Mouse (Mus musculus): ENCODE results near the gene Selenom.

The Selenom gene

DNA sequence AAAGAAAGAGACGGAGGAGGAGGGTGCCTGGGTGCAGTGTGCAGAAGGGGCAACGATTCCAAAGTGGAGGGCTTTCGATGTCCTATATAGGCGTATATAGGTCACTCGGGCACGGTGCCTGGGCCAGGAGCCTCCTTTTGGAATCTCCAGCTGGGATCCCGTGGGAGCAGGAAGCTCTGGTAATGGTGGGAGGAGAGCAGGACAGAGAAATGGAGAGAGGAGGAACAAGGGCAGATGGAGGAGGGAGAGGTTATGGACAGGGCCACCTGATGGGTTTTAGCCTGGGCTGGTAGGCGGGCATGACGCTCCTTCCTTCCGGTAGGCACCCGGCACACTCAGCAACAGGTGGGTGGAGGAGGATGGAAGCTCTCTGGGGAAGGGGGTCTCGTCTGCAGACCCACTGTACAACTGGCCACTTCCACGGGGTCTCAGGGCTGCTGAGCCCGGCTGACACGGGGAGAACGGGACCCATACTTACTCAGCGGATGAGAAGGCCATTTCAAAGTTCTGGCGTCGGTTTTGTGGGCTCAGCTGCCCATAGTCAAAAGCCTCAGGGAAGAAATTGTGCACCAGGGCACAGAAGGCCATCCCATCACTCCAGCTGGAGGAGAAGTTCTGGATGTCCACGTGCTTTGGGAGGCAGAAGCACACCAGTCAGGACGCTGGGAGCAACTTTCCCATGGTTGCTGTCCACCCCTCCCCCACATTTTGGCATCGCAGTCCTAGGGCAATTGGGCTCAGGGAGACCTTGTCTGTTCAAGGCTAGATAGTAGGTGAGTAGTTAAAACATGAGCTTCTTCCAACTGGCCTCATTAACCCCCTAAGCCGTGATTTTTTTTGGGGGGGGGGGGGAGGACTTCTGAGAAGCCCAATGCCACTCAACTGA, 7.1 kb downstream of the Selenom start:
- no peak for TF ChIP-seq GATA4 (IDR thresholded peaks at IDR 0.05; ENCODE audit: insufficient replicate concordance, low read length)

DNA sequence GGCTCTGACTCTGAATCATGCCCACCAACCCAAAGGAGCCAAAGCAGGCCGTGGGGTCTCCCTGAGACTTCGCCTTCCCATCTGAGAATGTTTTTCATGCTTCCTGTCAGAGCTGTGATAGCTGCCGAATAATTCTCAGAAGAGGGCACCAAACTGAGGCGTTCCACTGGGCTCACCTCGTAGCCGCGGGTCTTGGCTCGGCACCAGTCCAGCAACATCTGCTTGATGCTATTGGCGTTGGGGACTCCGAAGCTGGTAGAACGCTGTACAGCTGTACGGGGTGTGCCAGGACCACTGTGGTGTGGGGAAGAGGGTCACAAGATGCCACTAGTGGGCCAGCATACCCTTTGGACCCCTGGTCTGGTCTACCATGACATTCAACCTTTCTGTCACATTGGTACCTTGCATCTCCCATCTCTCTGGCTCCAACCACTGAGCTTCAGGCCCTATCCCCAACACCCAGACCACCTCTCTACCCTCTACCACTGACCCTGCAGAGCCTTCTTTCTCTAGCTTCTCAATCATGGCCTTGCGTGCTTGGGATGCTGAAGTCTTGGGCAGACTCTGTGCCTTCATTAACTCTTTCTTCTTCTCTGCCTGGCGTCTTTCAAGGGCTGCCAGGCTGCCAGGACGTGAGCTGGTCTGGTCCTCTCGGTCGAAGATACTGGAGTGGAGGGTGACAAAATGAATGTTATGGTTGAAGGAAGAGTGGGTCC, 8.0 kb downstream of the Selenom start:
- no peak for TF ChIP-seq GATA4 (IDR thresholded peaks at IDR 0.05; ENCODE audit: insufficient replicate concordance, low read length)

DNA sequence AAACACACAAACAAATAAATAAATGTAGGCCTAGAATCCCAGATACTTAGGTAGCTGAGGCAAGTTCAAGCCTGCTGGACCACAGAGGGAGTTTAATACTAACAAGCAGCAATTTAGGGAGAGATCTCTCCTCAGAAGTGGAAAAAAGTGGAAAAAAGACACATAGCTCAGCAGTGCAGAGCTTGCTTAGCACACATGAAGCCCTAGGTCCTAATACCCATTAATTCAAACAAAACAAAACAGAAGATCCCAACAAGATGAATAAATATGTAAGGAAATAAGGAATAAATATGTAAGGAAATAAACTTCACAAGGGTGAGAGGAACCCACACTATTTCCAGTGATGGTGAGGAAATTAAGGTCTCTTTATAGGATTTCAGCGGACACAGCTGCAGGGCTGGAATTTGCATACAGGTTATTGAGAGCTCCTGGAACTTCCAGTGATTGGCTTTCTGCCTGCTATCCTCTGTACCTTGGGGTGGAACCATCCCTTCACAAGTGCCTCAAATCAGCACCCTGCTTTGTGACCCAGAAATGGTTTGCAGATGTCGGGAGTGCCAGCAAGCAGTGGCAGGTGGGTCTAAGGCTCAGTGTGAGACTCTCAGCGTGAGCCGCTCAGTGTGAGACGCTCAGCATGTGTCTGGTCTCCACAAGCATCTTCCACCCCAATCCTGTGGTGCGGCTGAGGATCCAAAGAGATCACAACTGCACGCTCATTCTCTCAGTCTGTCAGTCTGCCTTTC, 9.5 kb downstream of the Selenom start:
- TF ChIP-seq GATA4 (IDR thresholded peaks at IDR 0.05; ENCODE audit: insufficient replicate concordance, low read length): no peak

DNA sequence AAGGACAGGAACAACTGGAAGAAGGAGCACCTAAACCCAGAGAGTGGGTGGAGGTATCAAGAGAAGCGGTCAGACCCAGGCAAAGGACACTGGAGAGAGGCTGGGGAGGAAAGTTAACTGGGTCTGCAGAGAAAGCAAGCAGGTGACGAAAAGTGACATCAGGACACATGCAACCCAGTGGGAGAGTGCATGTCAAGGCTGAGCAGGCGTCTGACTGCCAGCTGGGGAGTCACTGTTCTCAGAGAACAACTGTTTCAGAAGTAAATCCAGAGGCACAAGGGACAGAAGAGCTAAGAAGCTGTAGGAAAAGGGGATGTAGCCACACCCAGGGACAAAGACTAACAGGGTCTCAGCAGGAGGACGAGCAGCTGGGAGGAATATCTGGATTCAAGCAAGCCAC, 11.1 kb downstream of the Selenom start:
- TF ChIP-seq GATA4 (IDR thresholded peaks at IDR 0.05; ENCODE audit: insufficient replicate concordance, low read length): no peak

- no peak for TF ChIP-seq GATA4 (IDR thresholded peaks at IDR 0.05; ENCODE audit: insufficient replicate concordance, low read length)
These were observed 11.7 kb downstream of the Selenom start for GRCm38 (mm10) chr11:3526207-3526606.

- no peak for TF ChIP-seq GATA4 (IDR thresholded peaks at IDR 0.05; ENCODE audit: insufficient replicate concordance, low read length)
These were observed 12.7 kb downstream of the Selenom start for GRCm38 (mm10) chr11:3526979-3527738.

- TF ChIP-seq GATA4 (IDR thresholded peaks at IDR 0.05; ENCODE audit: insufficient replicate concordance, low read length): no peak
These were observed 13.3 kb downstream of the Selenom start for GRCm38 (mm10) chr11:3527766-3528165.

DNA sequence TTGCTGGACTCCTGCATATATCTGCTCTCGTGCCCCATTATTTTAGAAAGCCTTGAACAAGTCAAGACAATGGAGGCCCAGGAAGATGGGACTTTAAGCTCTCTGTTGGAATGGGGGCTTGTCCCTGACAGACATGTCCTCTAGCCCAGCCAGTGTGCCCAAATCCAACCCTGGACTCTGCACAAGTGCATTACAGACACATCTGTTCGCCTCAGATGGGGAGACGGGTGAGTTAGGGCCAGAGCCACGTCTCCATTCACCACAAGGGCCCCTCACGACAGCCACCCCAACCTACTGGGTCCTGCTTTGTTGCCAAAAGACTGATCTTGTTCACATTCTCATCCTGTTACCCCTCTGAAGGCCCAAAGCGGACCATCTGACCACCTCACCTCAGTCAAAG, 13.7 kb downstream of the Selenom start:
- TF ChIP-seq GATA4 (IDR thresholded peaks at IDR 0.05; ENCODE audit: insufficient replicate concordance, low read length): no peak

GRCm38 (mm10) chr11:3529476-3530252, 15.2 kb downstream of the Selenom start:
- TF ChIP-seq GATA4 (IDR thresholded peaks at IDR 0.05; ENCODE audit: insufficient replicate concordance, low read length): no peak

- no peak for TF ChIP-seq GATA4 (IDR thresholded peaks at IDR 0.05; ENCODE audit: insufficient replicate concordance, low read length)
These were observed 16.2 kb downstream of the Selenom start for GRCm38 (mm10) chr11:3530731-3531130.

DNA sequence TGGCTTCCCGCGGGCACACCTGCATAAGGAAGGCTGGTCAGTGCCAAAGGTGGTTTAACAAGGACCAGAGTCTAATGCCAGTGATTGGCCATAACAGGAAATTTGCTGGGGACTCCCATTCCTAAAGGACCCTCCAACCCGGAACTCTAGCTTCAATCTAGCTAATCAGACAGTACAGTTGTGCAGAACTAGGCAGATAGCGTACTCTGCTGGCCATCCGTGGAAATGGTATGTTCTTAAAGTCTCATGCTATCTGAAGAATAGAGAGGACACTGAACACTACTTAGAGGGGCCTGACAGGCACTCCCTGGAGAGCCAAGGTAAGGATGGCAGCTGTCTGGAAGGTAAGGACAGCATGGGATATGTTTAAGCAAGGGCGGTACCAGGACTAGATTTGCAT, 17.1 kb downstream of the Selenom start:
- no peak for TF ChIP-seq GATA4 (IDR thresholded peaks at IDR 0.05; ENCODE audit: insufficient replicate concordance, low read length)

- TF ChIP-seq GATA4 (IDR thresholded peaks at IDR 0.05; ENCODE audit: insufficient replicate concordance, low read length): no peak
These were observed 17.8 kb downstream of the Selenom start for GRCm38 (mm10) chr11:3532101-3532931.

- TF ChIP-seq GATA4 (IDR thresholded peaks at IDR 0.05; ENCODE audit: insufficient replicate concordance, low read length): no peak
These were observed 19.0 kb downstream of the Selenom start for GRCm38 (mm10) chr11:3533406-3533932.

Data from liver, adult (tissue).